Mouse (Mus musculus) cerebellum, postnatal 25 days (tissue): ENCODE data around the gene Ccdc174.
A peak's percentile ranks its signal among the peaks of the same experiment; 100 is the strongest.
"Not testable (repeated sequence)": the region's sequence is repeated elsewhere in the genome, so short reads cannot be mapped to it uniquely, and the experiment has no call there.

Experiments used
- DNase-seq, 2 experiments: peaks; one replicate each; pipeline ENCODE4 v3.0.0; 2021; ENCODE audit warnings: mixed read lengths in 2 of 2

Gene Ccdc174

DNA sequence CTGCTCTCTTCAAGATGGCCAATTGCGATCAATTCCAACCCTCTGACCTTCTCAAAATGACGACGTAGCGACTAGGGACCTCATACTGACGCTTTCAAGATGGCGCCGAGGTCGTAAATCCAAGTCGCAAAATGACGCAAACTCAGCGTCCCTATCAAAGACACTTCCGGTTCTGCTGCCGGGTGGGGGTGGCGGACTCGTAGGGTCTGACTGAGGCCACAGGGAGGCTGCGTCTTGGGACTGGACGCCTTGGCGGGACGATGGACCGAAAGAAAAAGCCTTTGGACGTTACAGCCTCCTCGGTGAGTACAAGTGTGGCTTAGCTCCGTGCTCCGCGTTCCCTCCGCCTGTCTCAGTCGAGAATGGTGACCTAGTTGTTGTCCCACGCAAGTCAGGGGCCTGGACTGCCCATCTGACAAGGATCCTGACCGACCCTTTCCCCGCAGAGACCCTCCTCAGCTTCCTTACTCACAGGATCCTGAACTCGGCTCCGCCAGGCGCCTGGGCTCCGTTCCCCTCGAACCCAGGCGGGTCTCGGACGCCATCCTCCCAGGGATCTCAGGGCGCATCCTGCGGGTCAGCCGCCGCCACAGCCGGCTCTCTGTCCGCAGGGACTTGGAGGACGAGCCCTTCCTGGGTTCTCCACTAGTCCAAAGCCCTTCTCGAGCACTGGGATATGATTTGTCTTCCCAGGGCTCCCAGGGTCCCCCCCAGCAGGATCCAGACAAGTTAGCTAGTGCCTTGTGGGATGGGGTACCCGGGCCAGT is at the start of gene Ccdc174:
Gene Ccdc174, plus strand, starts transcription at position 169 of the 767 bp plus-strand sequence.
- DNase-seq, result peak; percentile 94 to 95

- DNase-seq, result no peak
These were observed 44.9 kb upstream of the Ccdc174 start for GRCm38 (mm10) chr6:91832863-91833440.

DNA sequence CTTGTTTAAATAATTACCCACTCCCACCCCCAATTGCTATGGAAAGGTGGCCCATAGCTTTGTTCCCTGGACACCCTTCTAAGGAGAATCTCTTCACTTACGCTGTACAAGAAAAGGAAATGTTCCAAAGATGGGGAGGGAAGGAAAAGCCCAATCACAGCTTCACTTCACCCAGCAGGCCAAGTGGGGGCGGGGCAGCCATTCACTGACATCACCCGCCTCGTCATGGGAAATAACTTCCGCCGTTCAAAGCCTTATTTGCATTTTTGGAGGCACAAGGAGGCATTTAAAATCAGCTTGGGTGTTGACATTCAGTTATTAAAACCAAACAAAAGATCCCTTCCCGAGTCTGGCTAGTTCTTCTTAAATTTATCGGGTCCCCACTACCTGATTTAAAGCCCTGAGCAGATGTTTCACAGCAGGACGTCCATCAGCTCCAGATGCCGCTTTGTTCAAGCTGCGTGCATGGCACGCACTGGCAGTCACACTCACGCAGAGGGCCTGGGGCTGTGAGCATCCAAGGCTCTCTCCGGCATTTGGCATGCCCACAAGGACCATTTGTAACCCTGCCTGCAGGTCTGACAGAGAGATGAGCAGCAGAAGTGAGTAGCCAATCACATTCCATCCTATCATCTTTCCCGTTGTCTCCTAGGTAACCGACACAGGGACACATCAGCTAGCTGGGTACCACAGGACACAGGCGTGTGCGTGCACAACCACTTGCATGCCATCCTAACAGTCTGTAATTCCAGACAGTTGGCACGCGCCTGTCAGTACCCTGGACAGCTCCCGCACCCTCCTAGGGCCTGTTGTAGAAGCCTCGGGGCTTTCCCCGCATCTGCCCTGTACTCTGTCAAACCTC is 38.6 kb upstream of the Ccdc174 start:
- peak in 1 of 2 experiments; percentile 51 for DNase-seq

- DNase-seq, result peak; percentile 26 to 43
These were observed 34.8 kb upstream of the Ccdc174 start for GRCm38 (mm10) chr6:91842897-91843627.

DNA sequence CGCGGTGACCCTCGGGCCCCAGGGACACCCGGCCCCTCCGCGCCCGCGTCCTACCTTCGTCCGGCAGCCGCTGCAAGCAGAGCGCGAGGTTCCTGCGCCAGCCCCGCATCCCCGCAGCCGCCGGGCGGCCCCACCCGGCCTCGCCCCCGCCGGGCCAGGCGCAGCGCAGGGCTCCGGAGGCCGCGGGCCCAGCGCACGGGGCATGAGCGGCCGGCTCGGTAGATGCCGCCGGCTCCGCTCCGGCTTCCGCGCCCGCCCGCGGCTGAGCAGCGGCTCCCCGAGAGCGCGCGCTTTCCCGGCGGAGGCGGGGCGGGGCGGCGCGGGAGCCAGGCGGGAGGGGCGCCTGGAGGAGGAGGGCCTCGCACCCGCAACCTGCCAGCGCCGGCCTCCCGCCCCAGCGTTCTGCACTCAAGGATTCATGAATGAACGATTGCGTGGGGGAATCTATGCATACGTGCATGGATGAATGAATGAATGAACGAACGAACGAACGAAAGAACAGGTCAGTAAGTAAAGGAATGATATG is 34.2 kb upstream of the Ccdc174 start:
- DNase-seq, result peak in 1 of 2 experiments; percentile 56

DNA sequence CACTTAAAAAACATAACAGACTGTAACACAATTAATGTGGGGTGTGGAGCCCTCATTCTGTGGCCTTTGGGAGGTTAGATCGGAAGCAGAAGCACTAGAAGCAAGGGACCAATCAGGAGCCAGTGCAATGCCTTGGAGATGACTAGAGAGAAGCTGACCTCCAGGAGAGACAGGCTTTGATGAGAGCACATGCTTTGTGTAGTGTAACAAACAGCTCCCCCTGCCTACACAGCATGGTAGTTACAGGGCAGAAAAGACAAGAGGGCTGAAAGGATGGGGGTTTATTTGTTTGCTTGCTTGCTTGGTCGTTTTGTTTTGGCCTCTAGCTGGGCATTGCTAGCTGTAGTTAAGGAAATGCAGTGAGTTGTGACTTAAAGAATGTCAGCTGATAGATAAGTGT is 25.3 kb upstream of the Ccdc174 start:
- DNase-seq, result peak; percentile 25 to 59

DNA sequence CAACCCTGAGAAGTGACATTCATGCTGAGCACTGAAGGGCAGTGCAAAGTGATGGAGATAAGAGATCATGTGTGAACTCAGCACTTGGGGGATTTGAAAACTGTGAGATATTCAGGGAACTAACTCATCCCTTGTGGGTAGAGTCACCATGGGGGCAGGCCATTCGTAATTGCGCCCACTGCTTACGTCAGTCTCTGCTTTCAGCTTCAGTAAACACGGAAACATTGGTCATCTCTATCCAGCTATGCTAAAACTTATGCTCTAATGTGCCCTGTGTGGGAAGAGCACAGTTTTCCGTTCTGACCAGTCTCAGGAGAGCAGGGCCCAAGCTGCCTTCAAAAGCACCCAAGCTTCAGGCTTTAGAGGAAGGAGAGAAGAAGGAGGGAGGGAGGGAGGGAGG is 19.5 kb upstream of the Ccdc174 start:
- DNase-seq, result no peak

DNA sequence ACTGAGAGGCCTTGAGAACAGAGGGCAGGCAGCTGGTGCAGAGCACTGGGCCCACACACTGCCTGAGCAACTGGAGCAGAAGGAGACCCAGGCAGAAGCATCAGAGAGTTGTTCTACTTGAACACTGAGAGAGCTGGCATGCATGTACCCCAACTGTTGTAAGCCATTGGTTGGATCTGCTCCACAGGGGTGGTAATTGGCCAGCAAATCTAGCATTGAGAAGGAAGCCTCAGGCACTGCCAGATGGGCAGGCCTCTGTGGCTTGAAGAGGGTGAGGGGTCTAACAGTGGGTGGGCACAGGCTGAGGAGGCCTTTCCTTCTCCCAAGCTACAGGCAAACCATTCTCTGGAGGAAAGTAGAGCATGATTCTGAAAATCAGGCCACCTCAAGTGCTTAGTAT is 15.0 kb upstream of the Ccdc174 start:
- no peak for DNase-seq

DNA sequence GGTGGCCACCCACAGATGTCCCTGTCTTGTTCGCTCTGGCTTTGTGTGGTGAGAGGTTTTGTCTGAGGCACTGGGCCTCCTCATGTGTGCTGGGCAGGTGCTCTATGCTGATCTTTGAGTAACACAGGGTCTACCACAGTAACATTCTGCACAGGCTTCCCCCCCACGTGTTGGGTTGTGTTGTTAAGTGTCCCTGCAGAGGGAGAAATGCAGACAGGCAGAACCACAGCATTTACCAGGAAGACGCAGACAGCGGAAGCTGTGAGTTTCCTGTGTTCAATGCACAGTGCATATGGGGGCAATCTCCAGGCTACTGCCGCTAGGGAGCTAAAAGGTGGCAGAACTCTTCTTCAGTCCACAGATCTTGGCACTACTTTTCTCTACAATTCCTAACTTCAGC is 13.3 kb upstream of the Ccdc174 start:
- no peak for DNase-seq

- no peak for DNase-seq
These were observed 12.3 kb upstream of the Ccdc174 start for GRCm38 (mm10) chr6:91865601-91866000.

- no peak for DNase-seq
These were observed 9.8 kb upstream of the Ccdc174 start for GRCm38 (mm10) chr6:91868091-91868490.

DNA sequence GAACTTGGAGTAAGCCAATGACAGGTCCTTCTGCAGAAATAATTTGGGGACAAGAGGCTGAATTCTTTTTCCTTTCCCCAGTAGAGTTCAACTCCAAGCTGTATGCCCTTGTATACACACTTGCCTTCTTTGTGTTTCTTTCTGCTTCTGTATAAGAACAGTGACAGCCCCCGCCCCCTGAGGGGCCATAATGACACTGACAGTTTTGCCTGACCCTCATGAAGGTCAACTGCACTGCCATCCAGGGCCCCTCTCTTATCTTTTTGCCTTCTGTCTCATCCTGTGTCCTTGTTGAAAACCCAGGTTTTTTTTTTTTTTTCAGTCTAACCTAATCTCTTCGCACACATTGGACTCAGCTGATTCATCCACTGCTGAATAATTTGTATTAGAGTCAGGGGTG is 5.1 kb upstream of the Ccdc174 start:
- DNase-seq, result no peak

DNA sequence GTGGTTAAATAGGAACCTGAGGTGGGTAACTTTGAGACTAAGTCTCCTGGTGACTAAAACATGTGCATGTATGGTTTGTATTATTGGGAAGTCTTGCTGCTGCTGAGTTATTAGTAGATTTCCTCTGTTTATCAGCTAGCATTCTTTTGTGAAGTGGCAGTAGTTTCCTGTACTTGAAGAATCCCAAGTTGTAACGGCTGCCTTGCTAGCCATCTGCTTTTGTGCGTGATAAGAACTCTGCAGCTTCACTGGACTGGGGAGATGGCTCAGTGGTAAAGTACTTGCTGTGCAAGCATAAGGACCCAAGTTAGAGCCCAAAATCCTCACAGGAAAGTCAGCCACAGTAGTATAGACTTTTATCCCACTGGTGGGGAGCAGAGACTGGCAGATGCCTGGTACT is 6.0 kb downstream of the Ccdc174 start:
- no peak for DNase-seq

DNA sequence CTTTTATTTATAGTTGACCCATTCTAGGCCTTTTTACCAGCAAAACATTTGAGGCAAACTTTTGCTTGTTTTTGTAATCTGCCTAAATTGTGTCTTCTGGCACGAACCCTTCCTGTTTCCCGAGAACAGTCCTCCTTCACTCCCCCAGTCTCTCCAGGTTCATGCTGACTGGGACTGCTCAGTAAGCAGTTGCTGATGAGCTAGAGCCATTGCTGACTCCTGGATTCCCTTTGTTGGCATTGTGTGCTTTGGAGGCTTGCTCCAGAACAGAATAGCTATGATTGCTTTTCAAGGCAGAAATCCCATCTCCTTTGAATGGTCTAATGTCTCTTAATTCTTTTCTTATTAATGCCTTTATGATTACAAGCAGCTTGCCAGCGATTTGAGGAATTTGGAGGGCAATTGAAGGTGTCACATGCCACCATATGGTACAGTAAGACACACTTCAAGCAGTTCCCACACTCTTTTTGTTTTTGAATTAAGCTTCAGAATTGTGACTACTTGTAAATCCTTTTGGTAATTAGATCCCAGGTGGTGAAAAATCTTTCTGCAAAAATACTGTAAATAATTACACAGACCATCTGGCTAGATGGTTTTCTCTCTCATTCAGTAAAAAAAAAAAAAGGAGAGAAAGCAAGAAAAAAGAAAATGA is 11.5 kb downstream of the Ccdc174 start:
- no peak for DNase-seq

- no peak for DNase-seq
These were observed 12.8 kb downstream of the Ccdc174 start for GRCm38 (mm10) chr6:91890615-91891014.

- no peak for DNase-seq
These were observed 13.9 kb downstream of the Ccdc174 start for GRCm38 (mm10) chr6:91891776-91892175.

GRCm38 (mm10) chr6:91896783-91897182 is 18.9 kb downstream of the Ccdc174 start:
- no peak for DNase-seq

DNA sequence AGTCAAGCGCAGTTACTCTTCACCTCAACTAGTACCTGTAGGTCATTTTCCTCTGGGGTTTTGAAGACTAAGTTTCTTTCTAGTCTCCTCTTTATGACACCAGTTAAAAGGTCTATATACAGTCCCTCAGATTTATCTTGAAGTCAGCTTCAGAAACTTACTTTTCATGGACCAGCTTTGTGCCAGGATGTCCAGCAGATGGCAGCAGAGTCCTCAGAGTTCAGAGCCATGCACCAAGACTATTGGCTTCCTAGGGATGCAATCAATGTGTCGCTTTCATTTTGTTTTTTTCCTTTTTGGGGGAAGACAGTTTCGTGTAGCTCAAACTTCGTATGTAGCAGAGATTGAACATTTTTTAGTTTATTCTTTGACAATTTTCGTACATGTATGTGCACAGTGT is 23.7 kb downstream of the Ccdc174 start:
- peak; percentile 76 to 85 for DNase-seq

GRCm38 (mm10) chr6:91902509-91902908 is 24.7 kb downstream of the Ccdc174 start, which contains the start of gene 4930590J08Rik:
Gene 4930590J08Rik, plus strand, starts transcription at chr6:91902809.
- DNase-seq, result not testable (repeated sequence)

DNA sequence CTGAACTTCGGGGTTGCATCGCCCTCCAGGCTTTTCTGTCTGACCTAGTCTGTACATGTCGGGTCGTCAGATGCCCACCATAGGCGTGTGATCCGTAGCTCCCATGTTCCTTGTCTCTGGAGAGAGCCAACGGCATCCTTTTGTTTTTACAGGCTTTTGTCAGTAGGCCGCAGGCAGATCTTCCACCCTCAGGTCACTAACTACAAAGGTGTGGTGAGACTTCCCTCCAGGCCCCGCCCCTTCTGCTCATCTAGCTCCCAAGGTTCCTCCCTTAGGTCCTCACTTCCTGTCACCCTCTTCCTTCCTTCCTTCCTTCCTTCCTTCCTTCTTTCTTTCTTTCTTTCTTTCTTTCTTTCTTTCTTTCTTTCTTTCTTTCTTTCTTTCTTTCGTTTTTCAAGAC is 36.2 kb downstream of the Ccdc174 start:
- no peak for DNase-seq

DNA sequence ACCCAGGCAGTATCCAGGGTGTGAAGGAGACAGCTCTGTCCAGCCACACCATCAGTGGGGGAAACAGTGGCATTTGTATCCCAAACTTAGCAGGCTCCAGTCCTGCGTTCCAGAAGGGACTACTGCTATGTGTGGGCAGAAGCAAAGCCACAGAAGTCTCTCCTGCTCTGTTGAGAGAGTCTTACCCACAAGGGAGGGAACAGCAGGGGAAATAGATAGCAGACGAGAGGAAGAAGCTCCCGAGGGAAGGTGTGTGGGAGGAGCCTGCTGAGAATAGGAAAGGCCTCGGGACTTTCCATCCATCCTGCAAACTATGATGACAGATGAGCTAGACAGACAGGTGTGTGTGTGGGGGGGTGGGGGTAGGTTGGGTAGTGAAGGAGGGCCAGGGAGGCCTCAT is 39.4 kb downstream of the Ccdc174 start:
- no peak for DNase-seq

DNA sequence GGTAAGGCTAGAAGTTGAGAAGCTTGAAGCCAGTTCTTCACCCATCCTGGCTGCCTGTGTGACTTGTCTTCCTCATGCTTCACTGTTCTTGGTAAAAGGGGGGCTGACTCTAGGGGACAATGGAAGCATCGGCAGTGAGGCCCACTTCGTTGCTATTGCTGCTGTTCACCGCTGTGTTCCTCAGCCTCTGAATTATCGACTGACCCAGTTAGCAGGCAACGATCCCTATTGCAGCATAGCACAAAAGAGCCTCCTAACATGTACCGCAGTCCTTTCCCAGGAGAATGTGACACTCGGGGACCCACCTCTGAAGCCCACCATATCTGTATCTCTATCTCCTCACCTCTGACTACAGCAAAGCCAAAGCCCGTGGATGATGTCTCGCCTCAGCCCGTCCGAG is 39.9 kb downstream of the Ccdc174 start:
- no peak for DNase-seq
